Mouse (Mus musculus): ENCODE data around the gene Nusap1.
"Not testable (repeated sequence)": the region's sequence is repeated elsewhere in the genome, so short reads cannot be mapped to it uniquely, and the experiment has no call there.

Nusap1 gene

GRCm38 (mm10) chr2:119618199-119618982 is at the start of gene Nusap1, which contains the start of gene Oip5:
Gene Nusap1, plus strand, starts transcription at chr2:119618298.
Gene Oip5, minus strand, starts transcription at chr2:119618469.
- peak; percentile 100 for DNase-seq (ENCODE audit: low read depth, low spot score)

- DNase-seq (ENCODE audit: low read depth, low spot score) = no peak
Observed at GRCm38 (mm10) chr2:119572471-119572870, 45.6 kb upstream of the Nusap1 start.

- DNase-seq (ENCODE audit: low read depth, low spot score) = no peak
Observed at GRCm38 (mm10) chr2:119581571-119581970, 36.5 kb upstream of the Nusap1 start.

- no peak for DNase-seq (ENCODE audit: low read depth, low spot score)
Observed at GRCm38 (mm10) chr2:119583439-119583838, 34.7 kb upstream of the Nusap1 start.

- DNase-seq (ENCODE audit: low read depth, low spot score) = no peak
Observed at GRCm38 (mm10) chr2:119584282-119584681, 33.8 kb upstream of the Nusap1 start.

GRCm38 (mm10) chr2:119587383-119587782 is 30.7 kb upstream of the Nusap1 start:
- peak; percentile 18 for DNase-seq (ENCODE audit: low read depth, low spot score)

GRCm38 (mm10) chr2:119591247-119591646 is 26.9 kb upstream of the Nusap1 start:
- DNase-seq (ENCODE audit: low read depth, low spot score) = peak; percentile 26

GRCm38 (mm10) chr2:119593765-119594112 is 24.4 kb upstream of the Nusap1 start:
- no peak for DNase-seq (ENCODE audit: low read depth, low spot score)

- peak; percentile 97 for DNase-seq (ENCODE audit: low read depth, low spot score)
Observed at GRCm38 (mm10) chr2:119594113-119594981, 23.8 kb upstream of the Nusap1 start.

GRCm38 (mm10) chr2:119595308-119595707 is 22.8 kb upstream of the Nusap1 start:
- no peak for DNase-seq (ENCODE audit: low read depth, low spot score)

GRCm38 (mm10) chr2:119596781-119597330 is 21.2 kb upstream of the Nusap1 start:
- no peak for DNase-seq (ENCODE audit: low read depth, low spot score)

- no peak for DNase-seq (ENCODE audit: low read depth, low spot score)
Observed at GRCm38 (mm10) chr2:119601027-119601426, 17.1 kb upstream of the Nusap1 start.

- DNase-seq (ENCODE audit: low read depth, low spot score) = peak; percentile 32
Observed at GRCm38 (mm10) chr2:119601575-119601974, 16.5 kb upstream of the Nusap1 start.

- no peak for DNase-seq (ENCODE audit: low read depth, low spot score)
Observed at GRCm38 (mm10) chr2:119602488-119602887, 15.6 kb upstream of the Nusap1 start.

GRCm38 (mm10) chr2:119603909-119604308 is 14.2 kb upstream of the Nusap1 start:
- no peak for DNase-seq (ENCODE audit: low read depth, low spot score)

- no peak for DNase-seq (ENCODE audit: low read depth, low spot score)
Observed at GRCm38 (mm10) chr2:119605361-119605973, 12.6 kb upstream of the Nusap1 start.

- no peak for DNase-seq (ENCODE audit: low read depth, low spot score)
Observed at GRCm38 (mm10) chr2:119607023-119607422, 11.1 kb upstream of the Nusap1 start.

GRCm38 (mm10) chr2:119617841-119618198 is 278 bp upstream of the Nusap1 start:
- no peak for DNase-seq (ENCODE audit: low read depth, low spot score)

- DNase-seq (ENCODE audit: low read depth, low spot score) = not testable (repeated sequence)
Observed at GRCm38 (mm10) chr2:119619002-119619401, 904 bp downstream of the Nusap1 start.

GRCm38 (mm10) chr2:119621302-119621701 is 3.2 kb downstream of the Nusap1 start:
- DNase-seq (ENCODE audit: low read depth, low spot score) = no peak

GRCm38 (mm10) chr2:119636781-119637180 is 18.7 kb downstream of the Nusap1 start:
- peak; percentile 47 for DNase-seq (ENCODE audit: low read depth, low spot score)
